Mouse (Mus musculus) heart, adult 2 months (tissue): ENCODE data around the gene Tbca.

Experiments used
- CTCF ChIP-seq: fragments of 200-600 bp; IDR thresholded peaks from 2 replicates; pipeline ENCODE4 v1.8.1; 2022; ENCODE audit warnings: antibody characterized with exemption, mild to moderate bottlenecking, moderate library complexity
- EP300 ChIP-seq: fragments of 200-500 bp; IDR thresholded peaks from 2 replicates; pipeline ENCODE4 v1.6.1; 2011; ENCODE audit warnings: low read depth, low read length, control low read depth; ENCODE audit not compliant: insufficient read depth

DNA sequence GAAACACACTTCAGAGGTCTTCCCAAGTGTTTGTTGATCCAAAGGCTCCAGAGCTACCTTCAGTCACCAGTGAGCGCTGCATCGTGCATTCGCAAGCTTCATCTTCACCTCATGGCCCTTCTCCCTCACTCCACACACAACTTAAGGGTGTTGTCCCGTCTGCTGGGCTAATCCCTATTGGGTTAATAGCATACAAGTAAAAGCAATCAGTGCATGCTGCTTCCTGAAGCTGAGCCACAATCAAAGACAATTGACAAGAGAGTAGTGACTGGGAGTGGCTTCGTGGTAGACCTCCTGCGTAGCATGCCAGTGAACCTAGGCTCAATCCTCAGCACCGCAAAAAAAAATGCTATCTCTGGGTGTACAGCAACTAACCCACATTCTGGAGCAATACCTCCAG is 59.2 kb downstream of the Tbca start:
- TF ChIP-seq EP300 (no peak), CTCF (no peak)
